ENCODE assay signal across 16 mouse cellular contexts in genomic region chr3:145684201-145684600, GRCm38 (mm10). TPM values are rescaled to one million over a fixed set of nuclear protein-coding genes. Genes with fewer than 3 reads are reported as not detected.
A peak's percentile ranks its signal among the peaks of the same experiment; 100 is the strongest.
DNase-seq lines count a peak whose midpoint lies in the region; ATAC-seq and TF ChIP-seq lines count a peak whose summit lies in the region.
"Had no signal": no experiment of that assay in that cellular context is flagged by ENCODE, and none has a peak within 500 bp of the region (broad histone marks: within the 10 kb centered on the region; RNA-seq: fewer than 3 reads in every experiment).

No protein-coding gene starts in this region.

- ATAC-seq in hindbrain, postnatal 0 days: no peak
- no peak for ATAC-seq in lung, embryonic 15.5 days (ENCODE audit: borderline replicate concordance, extremely low read depth, low FRiP score, low TSS enrichment)
- no peak for ATAC-seq in embryonic facial prominence, embryonic 14.5 days (ENCODE audit: low read depth)
- no peak for ATAC-seq in limb, embryonic 15.5 days (ENCODE audit: insufficient number of reproducible peaks, low FRiP score, low TSS enrichment, low read depth)
- no peak for ATAC-seq in activated CD4-positive, CD25-positive, alpha-beta regulatory T cell, adult 4 months
- ATAC-seq: CD4-positive, CD25-positive, alpha-beta regulatory T cell, adult 4 months had no signal

- no peaks in the 10 kb centered on the region for H3K27me3 ChIP-seq in hindbrain, postnatal 0 days (ENCODE audit: insufficient read depth, low read length)
- H3K27me3 ChIP-seq in hindbrain, embryonic 10.5 days (ENCODE audit: insufficient read depth, poor library complexity, severe bottlenecking): no peaks in the 10 kb centered on the region
- H3K27me3 ChIP-seq in lung, embryonic 15.5 days: no peaks in the 10 kb centered on the region
- H3K27me3 ChIP-seq in embryonic facial prominence, embryonic 14.5 days (replicated peaks; ENCODE audit: control insufficient read depth, insufficient read depth, low read length): no peaks in the 10 kb centered on the region
- H3K27me3 ChIP-seq in limb, embryonic 15.5 days: no peaks in the 10 kb centered on the region
- H3K27me3 ChIP-seq: neural tube, embryonic 12.5 days had no signal

- 0 out of 2 replicates have a peak overlapping the region, but pooled peaks have one; percentile 26 for H3K27ac ChIP-seq in hindbrain, postnatal 0 days
- H3K27ac ChIP-seq in hindbrain, embryonic 10.5 days: no peak overlapping the region
- peak overlapping the region; percentile 59 for H3K27ac ChIP-seq in lung, embryonic 15.5 days
- H3K27ac ChIP-seq in embryonic facial prominence, embryonic 14.5 days (replicated peaks; ENCODE audit: low read depth, low read length): peak overlapping the region; percentile 77
- H3K27ac ChIP-seq in limb, embryonic 15.5 days: peak overlapping the region; percentile 85
- H3K27ac ChIP-seq: forebrain, embryonic 10.5 days; neural tube, embryonic 12.5 days; stomach, postnatal 0 days had no signal

- no peak for TF ChIP-seq CTCF in hindbrain, postnatal 0 days (IDR thresholded peaks at IDR 0.05; ENCODE audit: low read depth)

- H3K4me2 ChIP-seq in hindbrain, postnatal 0 days (ENCODE audit: low read depth, low read length): no peak overlapping the region
- H3K4me2 ChIP-seq in lung, embryonic 15.5 days: peak overlapping the region; percentile 32; the same call in 1 of the 2 replicates
- no peak overlapping the region for H3K4me2 ChIP-seq in embryonic facial prominence, embryonic 14.5 days (ENCODE audit: low read depth, low read length)
- H3K4me2 ChIP-seq in limb, embryonic 15.5 days: no peak overlapping the region
- H3K4me2 ChIP-seq: neural tube, embryonic 12.5 days had no signal

- no peak overlapping the region for H3K9ac ChIP-seq in hindbrain, postnatal 0 days (replicated peaks; ENCODE audit: low read length)
- H3K9ac ChIP-seq in lung, embryonic 15.5 days: no peak overlapping the region
- no peak overlapping the region for H3K9ac ChIP-seq in embryonic facial prominence, embryonic 14.5 days (ENCODE audit: low read depth, low read length)
- no peak overlapping the region for H3K9ac ChIP-seq in limb, embryonic 15.5 days
- H3K9ac ChIP-seq: neural tube, embryonic 12.5 days had no signal

- no peak overlapping the region for H3K4me3 ChIP-seq in hindbrain, postnatal 0 days (ENCODE audit: low read length)
- no peak overlapping the region for H3K4me3 ChIP-seq in hindbrain, embryonic 10.5 days
- H3K4me3 ChIP-seq in lung, embryonic 15.5 days: no peak overlapping the region
- H3K4me3 ChIP-seq in embryonic facial prominence, embryonic 14.5 days (ENCODE audit: low read depth, low read length): no peak overlapping the region
- no peak overlapping the region for H3K4me3 ChIP-seq in limb, embryonic 15.5 days
- H3K4me3 ChIP-seq: forebrain, embryonic 10.5 days; neural tube, embryonic 12.5 days had no signal

- H3K36me3 ChIP-seq in hindbrain, postnatal 0 days (ENCODE audit: insufficient read depth, low read length): no peaks in the 10 kb centered on the region
- H3K36me3 ChIP-seq in hindbrain, embryonic 10.5 days: no peaks in the 10 kb centered on the region
- no peaks in the 10 kb centered on the region for H3K36me3 ChIP-seq in lung, embryonic 15.5 days
- no peaks in the 10 kb centered on the region for H3K36me3 ChIP-seq in embryonic facial prominence, embryonic 14.5 days (ENCODE audit: control insufficient read depth, insufficient read depth, low read length)
- no peaks in the 10 kb centered on the region for H3K36me3 ChIP-seq in limb, embryonic 15.5 days
- H3K36me3 ChIP-seq: forebrain, embryonic 10.5 days; G1E; neural tube, embryonic 12.5 days had no signal

- 0 out of 2 replicates have a peak, but pooled peaks cover 4% of the 10 kb centered on the region for H3K4me1 ChIP-seq in hindbrain, postnatal 0 days (ENCODE audit: insufficient read depth, low read length)
- peaks cover 10% of the 10 kb centered on the region for H3K4me1 ChIP-seq in hindbrain, embryonic 10.5 days (replicated peaks)
- H3K4me1 ChIP-seq in lung, embryonic 15.5 days: 0 out of 2 replicates have a peak, but pooled peaks cover 12% of the 10 kb centered on the region
- H3K4me1 ChIP-seq in embryonic facial prominence, embryonic 14.5 days (ENCODE audit: control insufficient read depth, insufficient read depth, low read length): peaks cover 12% of the 10 kb centered on the region
- peaks cover 20% of the 10 kb centered on the region for H3K4me1 ChIP-seq in limb, embryonic 15.5 days
- H3K4me1 ChIP-seq: neural tube, embryonic 12.5 days had no signal

- WGBS in hindbrain, postnatal 0 days: 45% methylated on average over 4 of the region's 4 CpGs
- whole genome bisulfite sequencing in hindbrain, embryonic 10.5 days: 72% methylated on average over 4 of the region's 4 CpGs
- 58% methylated on average over 4 of the region's 4 CpGs for WGBS in lung, embryonic 15.5 days
- 57% methylated on average over 4 of the region's 4 CpGs for WGBS in embryonic facial prominence, embryonic 14.5 days
- WGBS in limb, embryonic 15.5 days: 51% methylated on average over 4 of the region's 4 CpGs

- peak; percentile 20 for DNase-seq in hindbrain, postnatal 0 days (ENCODE audit: low spot score)
- DNase-seq in hindbrain, embryonic 10.5 days (ENCODE audit: low spot score): no peak
- DNase-seq in lung, postnatal 36 days: no peak
- DNase-seq in embryonic facial prominence, embryonic 14.5 days (ENCODE audit: low spot score): no peak
- DNase-seq: cerebellum, postnatal 14 days; gastrocnemius, postnatal 14 days; heart, postnatal 14 days; kidney, adult 2 months had no signal

- no peaks in the 10 kb centered on the region for H3K9me3 ChIP-seq in hindbrain, postnatal 0 days (ENCODE audit: low read length)
- H3K9me3 ChIP-seq in hindbrain, embryonic 10.5 days: no peaks in the 10 kb centered on the region
- H3K9me3 ChIP-seq in lung, embryonic 15.5 days: no peaks in the 10 kb centered on the region
- no peaks in the 10 kb centered on the region for H3K9me3 ChIP-seq in embryonic facial prominence, embryonic 14.5 days (ENCODE audit: control insufficient read depth, low read length)
- H3K9me3 ChIP-seq in limb, embryonic 15.5 days: no peaks in the 10 kb centered on the region
- H3K9me3 ChIP-seq: forebrain, embryonic 10.5 days; neural tube, embryonic 12.5 days had no signal

RNA-seq across cellular contexts. Expression of gene Ccn1, which starts 34.4 kb away (rescaled TPM):
- 2.9 and 8.2 TPM in 2 replicates for total RNA-seq in hindbrain, postnatal 0 days (2014; rRNA removed)
- polyA plus RNA-seq in hindbrain, postnatal 0 days (2015; fragmentation: Nextera tagmentation; extraction: Ambion mirVana): 9.7 and 10.1 TPM in 2 replicates
- polyA plus RNA-seq in hindbrain, embryonic 10.5 days (2016; fragmentation: Nextera tagmentation; extraction: Ambion mirVana): 42.9 and 43.4 TPM in 2 replicates
- polyA plus RNA-seq in lung, embryonic 15.5 days (2015; fragmentation: Nextera tagmentation; extraction: Ambion mirVana): 58.3 and 58.8 TPM in 2 replicates
- polyA plus RNA-seq in embryonic facial prominence, embryonic 14.5 days (2014; fragmentation: Nextera tagmentation; extraction: Ambion mirVana): 42.6 and 50.5 TPM in 2 replicates
- 92.0 and 104 TPM in 2 replicates for polyA plus RNA-seq in limb, embryonic 15.5 days (2015; fragmentation: Nextera tagmentation; extraction: Ambion mirVana)
- not detected for polyA plus RNA-seq in activated CD4-positive, CD25-positive, alpha-beta regulatory T cell, adult 4 months (2017; shearing (Covaris generic))
- total RNA-seq: G1E had no signal
- polyA plus RNA-seq: CD4-positive, CD25-positive, alpha-beta regulatory T cell, adult 4 months; G1E had no signal

Comparison
In these comparisons a context has a peak if more than half of its experiments do, and no peak if none do; other contexts are left out.
1. RNA of gene Ccn1, which starts 34.4 kb away (polyA plus RNA-seq): 92.0 to 104 TPM in limb, embryonic 15.5 days, 58.3 to 58.8 TPM in lung, embryonic 15.5 days, 42.9 to 43.4 TPM in hindbrain, embryonic 10.5 days, 42.6 to 50.5 TPM in embryonic facial prominence, embryonic 14.5 days and 9.7 to 10.1 TPM in hindbrain, postnatal 0 days; not detected in activated CD4-positive, CD25-positive, alpha-beta regulatory T cell, adult 4 months; every median in the first group is over 10 times any median in the second.